23 mouse cellular contexts compared by ENCODE assay signal in the genomic region with DNA sequence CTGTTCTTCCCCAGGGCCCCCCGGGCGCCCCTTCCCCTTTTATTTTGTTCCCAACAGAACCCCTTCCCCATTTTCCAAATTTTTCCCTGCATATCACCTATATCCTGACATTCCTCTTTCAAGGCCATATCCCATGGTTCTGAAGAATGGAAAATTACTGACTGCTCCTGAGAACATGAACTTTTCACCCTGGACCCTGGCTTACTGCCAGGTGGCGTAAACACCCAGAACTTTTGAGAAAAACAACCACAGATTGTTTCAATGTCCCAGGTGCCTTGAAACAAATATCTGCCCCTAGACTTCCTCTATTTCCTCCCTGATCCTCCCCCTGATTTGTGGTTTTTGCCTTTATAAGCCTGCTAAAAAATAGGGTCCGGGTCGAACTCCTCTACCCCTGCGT. TPM values are rescaled to one million over a fixed set of nuclear protein-coding genes. Genes with fewer than 3 reads are reported as not detected.
"Had no signal": no experiment of that assay in that cellular context is flagged by ENCODE, and none has a peak within 500 bp of the region (broad histone marks: within the 10 kb centered on the region; RNA-seq: fewer than 3 reads in every experiment).

No protein-coding gene starts in this region.

- H3K27me3 ChIP-seq: limb, embryonic 15.5 days; neural tube, embryonic 15.5 days had no signal

- H3K9ac ChIP-seq: limb, embryonic 15.5 days; liver, embryonic 14.5 days; neural tube, embryonic 15.5 days had no signal

- H3K4me1 ChIP-seq: limb, embryonic 15.5 days; midbrain, embryonic 10.5 days; neural tube, embryonic 15.5 days had no signal

- H3K4me2 ChIP-seq: limb, embryonic 15.5 days; neural tube, embryonic 15.5 days had no signal

- DNase-seq: lung, adult 18-20 months; lung, postnatal 4 days; midbrain, embryonic 14.5 days; right cerebral cortex, adult 18-20 months; right cerebral cortex, postnatal 25 days; thymus, postnatal 36 days had no signal

- H3K4me3 ChIP-seq: left cerebral cortex, adult 2 months; limb, embryonic 15.5 days; midbrain, embryonic 10.5 days; myocyte; neural tube, embryonic 15.5 days had no signal

- H3K36me3 ChIP-seq: limb, embryonic 15.5 days; midbrain, embryonic 10.5 days had no signal

- H3K9me3 ChIP-seq: limb, embryonic 15.5 days had no signal

- ATAC-seq: lung, postnatal 0 days had no signal

- H3K27ac ChIP-seq: kidney, postnatal 0 days; left cerebral cortex, adult 2 months; limb, embryonic 15.5 days; liver, embryonic 14.5 days; midbrain, embryonic 10.5 days; neural tube, embryonic 15.5 days had no signal

RNA-seq across cellular contexts. Expression of a gene that starts 22.9 kb away (rescaled TPM):
- total RNA-seq: layer of hippocampus, postnatal 25 days; left cerebral cortex, adult 2 months; left cerebral cortex, postnatal 25 days; megakaryocyte, adult 5-6 weeks had no signal
- polyA plus RNA-seq: intestine, embryonic 14.5 days; kidney, postnatal 0 days; limb, embryonic 11.5 days; limb, embryonic 15.5 days; liver, embryonic 14.5 days; lung, postnatal 0 days; midbrain, embryonic 10.5 days; midbrain, embryonic 14.5 days; myocyte; neural tube, embryonic 11.5 days; neural tube, embryonic 15.5 days; small intestine, adult 2 months; stomach, embryonic 16.5 days; thymus, postnatal 0 days had no signal
